Mouse (Mus musculus) heart, adult 2 months (tissue): ENCODE results near the gene Cdh11.
"Not testable (repeated sequence)": the region's sequence is repeated elsewhere in the genome, so short reads cannot be mapped to it uniquely, and the experiment has no call there.

Experiments
- CTCF ChIP-seq: fragments of 200-600 bp; IDR thresholded peaks from 2 replicates; pipeline ENCODE4 v1.8.1; 2022; ENCODE audit warnings: antibody characterized with exemption, mild to moderate bottlenecking, moderate library complexity
- POLR2A ChIP-seq: fragments of 200-500 bp; IDR thresholded peaks from 2 replicates; pipeline ENCODE4 v1.6.1; 2011; ENCODE audit warnings: mild to moderate bottlenecking, low read depth, low read length, control low read depth; ENCODE audit not compliant: insufficient read depth

DNA sequence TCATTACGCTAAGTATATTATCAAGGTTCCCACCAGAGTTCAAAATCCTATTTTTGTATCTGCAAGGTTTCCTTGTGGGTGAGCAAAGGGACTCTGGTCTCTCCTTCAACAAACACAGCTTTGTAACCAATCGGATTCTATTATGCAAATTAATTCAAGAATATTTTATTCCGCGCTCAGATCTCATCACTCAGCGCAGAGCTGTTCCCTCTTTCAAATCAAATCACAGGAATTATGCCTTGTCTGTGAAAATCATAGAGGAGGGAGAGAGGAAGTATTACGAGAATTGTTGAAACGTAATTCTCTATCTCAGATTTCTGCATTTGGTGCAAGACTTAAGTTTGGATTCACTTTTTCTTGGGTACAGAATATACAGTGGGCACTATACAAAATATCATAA is 100.0 kb downstream of the Cdh11 start:
- TF ChIP-seq POLR2A, CTCF: not testable (repeated sequence)
